Mouse (Mus musculus) left cerebral cortex, postnatal 14 days (tissue): ENCODE measurements at regions not wholly inside any gene's neighbourhood (a gene's known extent, or its start where the extent isn't known, plus 50 kb on each side); places are given as distances from the start of the nearest gene placed in this dataset.
A peak's percentile ranks its signal among the peaks of the same experiment; 100 is the strongest.
"Not testable (repeated sequence)": the region's sequence is repeated elsewhere in the genome, so short reads cannot be mapped to it uniquely, and the experiment has no call there.

ENCODE experiments used
- DNase-seq, 2 experiments: peaks; one replicate each; pipeline ENCODE4 v3.0.0; 2021 to 2022; ENCODE audit warnings: low spot score in 2 of 2, mixed read lengths in 1 of 2
- intact Hi-C: fragments of 180-260 bp; cut with DNase I; formaldehyde crosslinking; loops from one replicate; pipeline ENCODE4 v1.15.1; 2025

DNA sequence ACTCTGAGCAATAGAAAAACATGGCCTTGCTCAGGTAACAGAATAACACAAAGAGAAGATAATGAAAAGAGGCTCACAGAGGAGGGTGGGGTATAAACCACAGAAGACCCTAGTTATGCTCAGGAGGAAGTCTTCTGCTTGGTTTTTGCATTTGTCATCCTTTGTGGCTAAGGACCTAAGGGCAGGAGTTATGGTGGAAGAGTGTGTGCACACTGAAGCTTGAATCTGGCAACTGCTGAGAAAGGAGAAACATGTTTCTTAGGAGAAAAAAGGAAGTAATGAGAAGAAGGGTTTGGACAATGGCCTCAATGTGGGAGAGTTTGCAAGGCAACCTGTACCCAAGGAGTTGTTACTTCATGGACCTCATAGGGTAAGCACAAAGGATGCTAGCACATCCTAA lies 106.8 kb upstream of the Nyap2 start:
- no peak for DNase-seq
- intact Hi-C loops, result no loop called here

DNA sequence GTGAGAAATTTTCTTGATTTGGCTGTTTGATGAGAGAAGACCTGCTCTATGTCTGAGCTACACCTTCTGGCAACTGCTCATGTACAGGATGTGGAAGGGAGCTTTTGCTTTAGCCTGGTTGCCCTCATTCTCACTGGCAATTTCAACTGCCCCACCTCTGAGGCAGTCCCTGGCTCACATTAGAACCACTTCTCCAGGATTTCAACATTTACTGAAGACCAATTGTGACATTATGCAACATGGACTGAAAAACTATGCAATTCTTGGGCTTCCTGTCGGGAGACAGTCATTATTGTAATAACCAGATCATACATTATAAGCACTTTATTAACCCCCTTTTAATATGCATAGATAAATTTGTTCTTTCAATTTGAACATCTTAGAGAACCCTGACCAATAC lies 107.6 kb upstream of the Nyap2 start:
- DNase-seq, result no peak
- intact Hi-C loops, result no loop called here

DNA sequence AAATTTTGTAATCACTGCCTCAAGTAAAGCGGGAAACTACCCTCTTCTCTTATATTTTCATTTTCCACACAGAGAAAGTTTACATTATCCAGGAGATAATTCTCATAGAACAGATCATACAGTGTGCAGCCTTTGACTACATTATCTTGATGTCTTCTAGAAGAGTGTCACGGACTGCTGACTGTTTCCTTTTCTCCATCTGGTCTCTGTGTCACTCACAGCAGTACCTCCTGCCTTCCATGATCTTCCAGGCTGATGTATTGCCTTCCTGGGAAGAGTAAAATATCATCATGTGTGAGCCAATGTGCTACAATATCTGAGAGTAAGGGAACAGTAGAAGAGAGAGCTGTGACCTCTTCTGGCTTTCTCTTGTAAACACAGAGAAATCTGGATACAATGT lies 111.0 kb upstream of the Nyap2 start:
- no peak for DNase-seq
- intact Hi-C loops, result no loop called here

DNA sequence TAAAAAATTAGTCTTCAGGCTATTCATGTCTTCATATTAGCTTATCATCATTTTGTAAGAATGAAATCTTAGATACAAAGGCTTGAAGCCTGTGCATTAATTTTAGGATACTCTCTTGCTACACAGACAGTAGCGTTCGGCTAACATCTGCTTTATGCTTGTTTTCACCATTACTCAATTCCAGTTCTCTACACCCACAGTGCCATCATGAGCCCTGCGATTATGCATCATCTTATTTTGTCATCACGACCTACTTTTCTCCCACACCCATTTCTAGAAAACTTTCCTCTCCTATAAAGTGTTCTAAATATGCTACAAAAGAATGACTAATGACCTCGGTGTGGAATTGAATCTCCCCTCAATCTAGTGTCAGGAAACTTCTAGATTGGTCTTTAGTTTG lies 112.4 kb upstream of the Nyap2 start:
- intact Hi-C loops, result no loop called here

DNA sequence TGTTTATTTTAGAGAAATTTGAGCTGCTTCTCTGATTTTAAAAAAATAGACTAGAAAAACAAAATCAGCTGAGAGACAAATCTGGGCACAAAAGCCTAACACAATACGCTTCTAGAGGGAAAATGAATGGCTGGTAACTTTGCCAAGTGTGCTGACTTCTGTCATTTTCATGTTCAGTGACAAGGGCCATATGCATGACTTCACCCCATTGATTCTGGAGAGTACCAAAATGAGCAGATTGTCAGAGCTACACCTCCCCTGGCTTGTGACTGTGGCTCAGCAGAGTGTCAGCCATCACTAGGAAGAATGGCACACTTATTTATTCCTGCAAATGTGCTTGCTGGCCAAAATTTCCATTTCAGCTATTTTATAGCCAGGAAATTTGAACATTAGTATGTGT lies 112.9 kb upstream of the Nyap2 start:
- intact Hi-C loops, result no loop called here
- DNase-seq, result no peak

More for the DNA sequence above, 112.4 kb upstream of the Nyap2 start:
- peak; percentile 6 to 12 for DNase-seq

DNA sequence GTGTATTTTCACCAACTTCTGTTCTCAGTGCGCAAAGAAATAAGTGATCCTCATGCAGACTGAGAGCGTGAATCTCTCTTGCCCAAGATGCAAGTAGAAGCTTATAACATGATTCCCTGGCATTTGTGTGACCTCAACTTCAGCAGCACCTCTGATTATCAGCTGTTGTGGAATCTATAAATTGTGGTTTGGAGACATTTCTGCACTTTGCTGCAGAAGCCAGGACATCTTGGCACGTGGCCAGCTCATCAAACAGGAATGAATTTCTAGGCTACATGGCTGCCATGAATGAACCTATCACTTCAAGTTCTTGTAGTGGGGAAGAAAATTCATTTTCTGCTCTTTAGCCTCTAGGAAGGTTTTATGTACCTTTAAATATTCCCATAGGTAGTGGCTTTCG lies 126.3 kb upstream of the Nyap2 start:
- DNase-seq, result no peak
- intact Hi-C loops, result no loop called here

DNA sequence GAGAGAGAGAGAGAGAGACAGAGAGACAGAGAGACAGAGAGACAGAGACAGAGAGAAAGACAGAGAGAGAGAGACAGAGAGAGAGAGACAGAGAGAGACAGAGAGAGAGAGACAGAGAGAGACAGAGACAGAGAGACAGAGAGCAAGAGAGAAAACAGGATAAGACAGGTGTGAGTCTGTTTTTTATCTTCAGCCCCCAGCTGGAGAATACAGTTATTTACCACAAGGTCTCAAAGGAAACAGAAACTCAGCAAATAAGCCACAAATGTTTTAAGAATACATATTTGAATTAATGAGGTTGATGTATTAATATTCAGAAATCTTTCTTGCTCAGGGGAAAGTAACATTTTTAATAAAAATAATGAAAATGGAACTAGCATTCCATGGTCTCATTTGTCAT lies 130.7 kb upstream of the Nyap2 start:
- DNase-seq, intact Hi-C loops: not testable (repeated sequence)

DNA sequence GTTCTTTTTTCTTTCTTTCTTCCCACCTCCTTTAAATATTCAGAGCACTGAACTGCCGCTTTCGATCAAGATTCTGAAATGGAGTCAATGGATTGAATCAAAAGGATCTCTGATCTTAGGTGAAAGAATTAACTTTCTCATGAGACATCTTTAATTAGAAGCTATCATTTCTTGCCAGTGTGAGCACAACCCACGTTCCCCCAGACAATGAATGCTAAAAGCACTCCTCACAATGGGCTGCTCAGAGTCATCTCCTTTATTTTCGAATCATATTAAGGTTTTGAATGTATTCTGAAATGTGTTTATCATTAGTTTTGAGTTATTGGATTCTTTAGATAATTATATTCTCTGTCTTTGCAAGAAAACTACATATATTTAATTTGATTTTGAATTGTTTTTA lies 137.4 kb upstream of the Nyap2 start:
- intact Hi-C loops, result no loop called here
- no peak for DNase-seq

DNA sequence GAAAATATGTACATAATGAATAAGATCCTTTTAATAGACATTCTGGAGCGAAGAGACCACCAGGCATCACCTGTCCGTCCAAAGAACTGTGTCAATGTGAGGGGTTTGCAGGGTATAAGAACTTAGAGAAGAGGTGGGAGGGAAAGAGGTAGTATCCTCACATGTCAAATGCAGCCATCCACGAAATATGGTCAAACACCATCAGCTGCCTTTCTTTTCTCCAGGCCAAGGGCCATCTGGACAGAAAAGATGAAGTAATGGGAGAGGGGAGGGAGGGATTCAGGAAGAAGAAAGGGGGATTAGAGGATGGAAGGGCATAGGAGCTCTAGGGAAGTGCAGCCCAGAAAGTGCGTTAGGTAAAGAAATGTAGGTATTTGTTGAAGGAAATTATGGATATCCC lies 141.0 kb upstream of the Dock10 start:
- DNase-seq, result no peak
- intact Hi-C loops, result no loop called here

DNA sequence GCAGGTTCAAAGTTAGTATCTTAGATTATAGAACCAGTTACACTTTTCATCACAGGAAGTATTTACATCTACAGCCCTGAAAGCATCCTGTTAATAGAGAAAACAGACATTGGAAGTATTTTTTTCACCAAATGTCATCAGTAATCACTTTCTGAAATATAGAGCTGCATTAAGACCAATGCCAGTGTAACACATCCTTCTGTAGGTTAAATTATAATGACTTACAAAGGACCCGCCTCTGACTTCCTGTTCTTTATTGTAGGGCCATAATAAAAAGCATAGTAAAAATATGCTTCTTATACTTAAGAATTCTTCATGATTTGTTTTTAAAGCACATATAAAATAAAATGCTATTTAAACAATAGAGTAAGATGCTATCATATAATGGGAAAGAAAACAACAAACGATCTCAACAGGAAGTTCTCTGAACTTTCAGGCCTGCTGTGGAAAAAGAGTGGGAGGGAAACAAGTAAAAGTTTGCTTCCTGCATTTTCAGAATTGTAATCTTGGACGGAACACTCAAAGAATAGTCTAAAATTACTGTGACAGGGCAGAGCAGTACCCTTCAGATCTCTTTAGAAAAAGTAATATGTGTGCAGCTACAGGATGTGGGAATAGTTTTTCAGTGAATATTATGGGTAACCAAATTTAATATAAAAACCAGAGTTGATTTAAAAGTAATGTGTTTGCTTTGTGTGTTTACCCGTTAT lies 116.0 kb upstream of the Dock10 start:
- DNase-seq, result no peak

DNA sequence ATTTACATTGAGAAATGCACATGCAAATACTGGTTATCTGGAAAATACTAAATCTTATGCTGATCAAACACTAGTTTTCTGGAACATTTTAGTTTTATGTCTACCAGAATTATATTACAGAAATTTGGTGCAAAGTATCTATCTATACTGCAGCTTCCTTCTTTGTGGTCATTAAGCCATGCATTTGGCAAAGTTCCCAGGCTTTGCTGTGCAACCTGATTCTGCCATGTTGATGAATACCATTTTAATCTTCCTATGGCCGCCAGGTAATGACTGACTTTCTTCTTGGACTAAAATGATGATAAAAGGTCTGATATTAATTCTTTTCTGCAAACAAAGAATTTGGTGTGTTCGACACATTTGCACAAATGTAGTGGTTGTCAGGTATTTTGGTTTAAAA lies 115.3 kb upstream of the Dock10 start:
- DNase-seq, result no peak
- intact Hi-C loops, result no loop called here

More for the DNA sequence above, 116.0 kb upstream of the Dock10 start:
- intact Hi-C loops, result no loop called here

DNA sequence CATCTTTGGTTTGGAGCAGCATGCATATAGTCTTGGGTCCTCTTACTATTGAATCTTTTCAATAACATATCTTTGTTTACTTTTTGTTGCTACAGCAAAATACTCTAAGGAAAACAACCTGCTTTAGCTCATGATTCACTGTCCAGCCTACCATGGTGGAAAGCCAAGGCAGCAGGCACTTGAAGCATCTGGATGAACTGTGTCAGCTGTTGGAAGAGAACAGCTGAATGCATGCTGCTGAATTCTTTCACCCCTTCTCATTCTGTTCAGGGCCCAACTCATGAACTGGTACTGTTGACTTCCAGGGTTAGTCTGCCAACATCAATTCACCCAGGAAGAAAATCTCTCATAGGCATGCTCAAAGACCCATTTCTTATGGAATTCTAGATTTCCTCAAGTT lies 110.5 kb upstream of the Dock10 start:
- intact Hi-C loops, result no loop called here
- DNase-seq, result no peak

DNA sequence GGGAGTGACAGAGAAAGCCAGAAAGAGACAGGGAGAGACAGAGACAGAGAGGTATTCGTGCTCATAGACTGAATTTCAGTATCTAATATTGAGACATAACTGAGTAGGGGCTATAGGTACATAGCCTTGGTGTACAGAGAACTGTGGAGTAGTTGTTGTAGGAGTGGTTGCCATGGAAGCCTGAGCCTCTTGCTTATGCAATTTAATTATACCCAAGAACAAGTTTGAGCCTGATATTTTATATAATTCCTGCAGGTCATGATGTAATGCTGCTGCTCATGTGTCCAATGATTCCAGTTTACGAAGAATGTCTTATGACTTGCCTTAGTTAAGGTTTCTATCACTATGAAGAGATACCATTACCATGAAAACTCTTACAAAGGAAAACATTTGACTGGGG lies 98.7 kb upstream of the Dock10 start:
- peak; percentile 6 to 60 for DNase-seq
- intact Hi-C loops, result loop anchor here (10.0 kb wide), 1 partner anchor 208 kb away; no protein-coding TSS in a partner anchor

DNA sequence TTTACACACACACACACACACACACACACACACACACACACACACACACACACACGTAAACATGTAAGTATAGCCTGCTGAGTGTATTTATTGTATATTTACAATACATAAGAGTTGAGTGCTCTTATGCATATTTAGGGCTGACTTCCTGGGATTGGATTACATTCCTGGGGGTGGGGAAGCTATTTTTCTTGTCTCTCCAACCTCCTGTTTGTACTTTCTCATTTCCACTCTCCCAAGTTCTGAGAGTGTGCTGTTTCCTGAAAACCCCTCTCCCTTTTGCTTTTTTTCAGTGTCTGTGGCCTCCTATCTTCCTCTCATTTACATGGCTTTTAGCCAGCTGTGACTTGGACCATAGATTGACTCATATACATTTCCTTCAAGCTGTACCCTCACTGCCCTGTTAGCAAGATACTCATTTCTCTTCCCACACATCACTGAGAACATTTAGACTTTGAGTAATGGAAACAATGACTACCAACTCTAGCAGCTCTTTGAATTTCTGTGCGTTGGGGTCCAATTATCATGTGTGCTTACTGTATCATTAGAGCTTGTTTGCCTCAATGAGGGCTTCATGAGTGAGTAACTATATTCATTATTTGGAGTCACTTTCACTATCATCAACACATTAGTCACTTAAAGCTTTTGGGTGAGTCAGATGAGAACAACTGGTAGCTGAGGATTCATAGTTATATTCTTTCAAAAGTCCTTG lies 96.8 kb upstream of the Dock10 start:
- intact Hi-C loops, result loop anchor here (5.0 to 10.0 kb wide), 2 partner anchors 210 to 327 kb away; no protein-coding TSS in a partner anchor

DNA sequence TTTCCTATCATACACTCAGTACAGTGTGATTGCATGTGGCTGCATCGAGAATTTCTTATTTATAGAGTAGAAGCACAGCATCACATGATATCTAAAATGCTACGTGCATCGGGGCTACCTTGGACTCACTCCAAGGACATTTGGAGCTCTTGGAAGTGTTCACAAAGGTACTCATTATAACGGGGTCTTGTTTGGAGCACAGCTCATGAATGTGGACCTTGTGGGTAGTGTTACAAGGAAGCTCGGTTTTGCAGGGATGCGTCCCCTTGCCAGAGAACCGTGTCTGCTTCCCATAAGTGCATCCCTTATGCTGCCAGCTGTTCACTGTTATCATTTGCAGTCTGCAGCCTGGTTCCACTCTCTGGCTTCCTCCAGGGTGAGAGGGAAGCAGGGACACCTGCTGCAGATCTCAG lies 96.0 kb upstream of the Dock10 start:
- peak; percentile 65 to 85 for DNase-seq
- intact Hi-C loops, result loop anchor here (5.0 to 10.0 kb wide), 2 partner anchors 211 to 328 kb away; no protein-coding TSS in a partner anchor

More for the DNA sequence above, 96.8 kb upstream of the Dock10 start:
- no peak for DNase-seq

DNA sequence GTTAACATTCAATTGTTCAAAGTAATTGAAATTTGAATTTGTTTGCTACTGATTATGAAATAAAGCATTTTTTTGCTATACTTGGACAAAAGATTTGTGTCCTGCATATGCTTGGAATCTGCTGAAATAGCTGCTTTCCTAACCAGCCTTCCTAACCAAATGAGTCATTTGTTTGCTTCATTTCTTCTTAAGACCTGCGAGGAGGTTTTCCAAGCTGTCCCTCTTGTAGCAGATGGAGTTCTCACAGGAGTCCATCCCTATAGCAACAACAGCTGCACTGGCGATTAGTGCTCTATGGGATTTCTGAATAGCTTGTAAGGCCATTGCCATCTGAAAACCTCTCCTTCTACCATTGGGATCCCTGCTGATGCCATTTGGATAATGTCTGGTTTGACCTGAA lies 94.4 kb upstream of the Dock10 start:
- DNase-seq, result peak in 1 of 2 experiments; percentile 12
- intact Hi-C loops, result loop anchor here (5.0 to 10.0 kb wide), 2 partner anchors 212 to 330 kb away; no protein-coding TSS in a partner anchor

DNA sequence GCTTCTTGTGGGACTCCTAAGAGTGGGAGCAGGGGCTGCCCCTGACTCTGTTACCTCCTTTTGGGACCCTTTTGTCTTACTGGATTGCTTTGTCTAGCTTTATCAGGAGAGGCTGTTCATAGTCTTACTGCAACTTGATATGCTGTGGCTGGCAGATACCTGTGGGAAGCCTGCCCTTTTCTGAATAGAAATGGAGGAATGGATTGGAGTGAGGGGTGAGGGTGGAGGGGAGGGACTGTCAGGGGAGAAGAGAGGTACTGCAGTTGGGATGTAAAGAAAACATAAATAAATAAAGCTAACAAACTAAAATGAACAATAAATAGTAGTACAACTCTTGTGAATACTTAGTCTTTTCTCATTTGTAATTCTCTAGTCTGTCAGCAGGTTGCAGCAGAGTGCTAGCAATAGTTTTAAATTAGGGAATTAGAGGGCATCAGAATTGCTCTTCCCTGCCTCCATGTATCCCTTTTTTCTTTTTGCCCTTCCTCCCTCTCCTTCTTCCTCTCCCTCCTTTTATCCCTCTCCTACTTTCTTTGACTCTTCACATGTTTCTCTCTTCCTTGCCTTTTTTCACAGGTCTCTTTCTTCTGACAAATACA lies 72.0 kb upstream of the Dock10 start:
- intact Hi-C loops, result loop anchor here (5.0 kb wide), 2 partner anchors 457 to 472 kb away; no protein-coding TSS in a partner anchor
- DNase-seq, result peak; percentile 58

DNA sequence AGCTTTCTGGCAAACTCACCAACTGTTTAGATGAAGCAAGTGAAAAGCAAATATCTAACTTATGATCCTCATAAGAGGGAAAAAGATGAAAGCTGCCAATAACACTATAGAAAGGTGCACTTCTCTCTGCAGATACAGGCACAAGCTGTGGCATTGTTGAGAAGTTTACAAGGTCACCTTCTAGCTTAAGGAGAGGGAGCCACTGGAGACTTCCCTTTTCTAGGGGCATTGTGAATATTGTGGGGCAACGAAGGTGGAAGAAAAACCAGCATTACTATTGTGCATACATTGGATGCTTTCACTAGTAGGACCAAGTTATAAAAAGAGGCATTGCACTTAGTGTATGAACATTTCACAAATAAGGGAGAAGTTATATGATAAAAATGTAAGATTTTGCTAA lies 68.1 kb upstream of the Dock10 start:
- DNase-seq, result no peak
- intact Hi-C loops, result no loop called here

DNA sequence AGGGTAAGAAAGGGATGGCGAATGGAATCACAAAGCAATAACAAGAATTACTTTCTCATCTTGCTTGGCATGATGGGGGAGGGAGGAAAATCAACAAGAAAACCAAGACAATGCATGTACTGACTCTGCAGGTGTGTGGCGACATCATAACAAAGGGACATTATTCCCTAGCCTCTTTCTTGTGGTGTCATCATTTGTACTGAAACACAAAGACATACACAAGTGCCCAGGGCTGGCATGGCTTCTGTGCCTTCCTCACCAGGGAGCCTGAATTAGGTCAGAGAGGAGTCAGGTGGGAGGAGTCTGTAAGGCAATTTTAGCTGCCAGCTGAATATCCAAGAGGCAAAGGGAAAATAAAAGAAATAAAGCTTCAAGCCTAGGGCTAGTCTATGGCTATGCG lies 65.6 kb upstream of the Dock10 start:
- no peak for DNase-seq
- intact Hi-C loops, result no loop called here

DNA sequence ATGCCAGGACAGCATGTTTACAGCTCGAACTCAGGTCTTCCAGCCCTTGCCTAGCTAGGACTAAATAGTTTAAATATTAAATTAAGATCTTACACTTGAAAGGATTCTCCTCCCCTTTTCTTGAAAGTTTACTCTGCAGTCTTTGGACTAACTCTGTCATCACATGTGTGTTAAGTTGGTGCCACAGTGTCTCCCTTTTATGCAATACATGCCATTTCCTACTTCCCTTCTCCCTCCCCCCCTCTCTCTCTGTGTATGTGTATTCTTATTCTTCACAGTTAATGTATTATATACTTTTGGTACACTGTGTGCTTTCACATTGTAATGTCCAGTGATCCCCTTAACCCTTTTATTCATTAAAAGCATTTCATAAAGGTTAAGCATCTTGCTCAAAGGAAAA lies 63.9 kb upstream of the Dock10 start:
- intact Hi-C loops, result no loop called here
- DNase-seq, result no peak
